Mouse (Mus musculus): ENCODE measurements around the gene Myo18a.

The Myo18a gene

GRCm38 (mm10) chr11:77901366-77901765, 138.3 kb downstream of the Myo18a start:
- DNase-seq, result no peak

- DNase-seq, result no peak
Measured at GRCm38 (mm10) chr11:77901775-77902355, 138.8 kb downstream of the Myo18a start.

GRCm38 (mm10) chr11:77903761-77904160, 140.7 kb downstream of the Myo18a start:
- DNase-seq, result no peak

GRCm38 (mm10) chr11:77904707-77905106, 141.7 kb downstream of the Myo18a start:
- DNase-seq, result no peak

- DNase-seq, result no peak
Measured at GRCm38 (mm10) chr11:77906097-77906687, 143.1 kb downstream of the Myo18a start.

- DNase-seq, result no peak
Measured at GRCm38 (mm10) chr11:77906747-77907174, 143.7 kb downstream of the Myo18a start.

GRCm38 (mm10) chr11:77908468-77908867, 145.4 kb downstream of the Myo18a start:
- DNase-seq, result no peak

- no peak for DNase-seq
Measured at GRCm38 (mm10) chr11:77909376-77909775, 146.3 kb downstream of the Myo18a start.

- DNase-seq, result no peak
Measured at GRCm38 (mm10) chr11:77909776-77910175, 146.7 kb downstream of the Myo18a start.

GRCm38 (mm10) chr11:77913505-77913904, 150.5 kb downstream of the Myo18a start:
- no peak for DNase-seq

GRCm38 (mm10) chr11:77914598-77915260, 151.7 kb downstream of the Myo18a start:
- DNase-seq, result no peak
